Mouse (Mus musculus): ENCODE data around the gene Gtdc1.

Gene Gtdc1

DNA sequence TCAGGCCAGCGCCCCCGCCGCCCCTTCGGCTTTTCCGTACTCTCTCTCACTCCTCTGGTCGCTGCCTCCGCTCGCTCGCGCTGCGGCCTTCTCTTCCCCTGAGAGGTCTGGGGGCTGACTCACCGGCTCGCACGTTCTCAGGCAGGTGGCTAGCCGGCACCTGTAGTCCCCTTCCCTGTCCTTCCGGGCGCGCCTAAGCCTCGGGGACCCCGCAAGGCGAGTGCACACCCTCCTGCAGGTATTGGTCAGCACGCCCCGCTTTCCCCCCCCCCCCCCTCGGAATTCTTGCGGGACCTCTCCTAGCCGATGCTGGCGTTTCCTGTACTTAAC lies at the start of gene Gtdc1:
TSS of gene Gtdc1 (minus strand) at position 176 of the 330 bp plus-strand sequence.
- DNase-seq (ENCODE audit: low spot score), result no peak

DNA sequence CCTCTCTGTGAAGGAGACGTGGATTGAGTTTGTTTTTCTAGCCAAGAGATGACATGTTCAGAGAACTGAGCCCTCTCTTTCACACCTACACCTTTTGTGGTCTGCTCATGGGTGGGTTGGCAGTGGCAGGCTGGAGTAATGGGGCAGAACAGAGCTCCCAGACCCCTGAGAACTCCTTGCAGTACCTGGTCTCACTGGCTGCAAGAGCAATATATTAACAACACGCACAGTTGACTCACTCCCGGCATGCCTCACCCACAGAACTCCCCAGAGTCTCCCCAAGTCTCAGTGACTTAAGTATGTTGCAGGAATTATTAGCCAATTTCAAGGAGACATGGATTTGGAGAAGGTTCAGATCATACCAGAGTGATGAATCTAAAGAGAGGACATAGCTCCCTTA lies 49.6 kb upstream of the Gtdc1 start:
- no peak for DNase-seq (ENCODE audit: low spot score)

DNA sequence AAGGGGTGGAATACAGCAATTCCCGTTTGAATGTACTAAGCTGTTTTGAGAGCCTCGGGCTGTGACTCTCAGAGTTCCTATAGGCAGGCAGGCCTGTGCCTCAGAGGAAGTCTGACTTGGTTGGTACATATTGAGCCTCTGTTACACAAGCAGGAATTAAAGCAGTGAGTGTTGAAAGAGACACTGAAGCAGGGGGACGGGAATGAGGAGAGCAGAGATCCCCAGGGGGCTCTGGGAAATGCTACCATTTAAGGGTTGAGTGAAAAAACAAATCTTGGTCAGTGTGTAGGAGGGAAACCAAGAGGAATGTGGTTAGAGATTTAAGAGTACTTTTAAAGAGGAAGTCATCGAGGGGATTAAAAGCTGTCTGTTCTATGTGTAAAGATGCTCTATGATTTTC lies 49.0 kb upstream of the Gtdc1 start:
- no peak for DNase-seq (ENCODE audit: low spot score)

DNA sequence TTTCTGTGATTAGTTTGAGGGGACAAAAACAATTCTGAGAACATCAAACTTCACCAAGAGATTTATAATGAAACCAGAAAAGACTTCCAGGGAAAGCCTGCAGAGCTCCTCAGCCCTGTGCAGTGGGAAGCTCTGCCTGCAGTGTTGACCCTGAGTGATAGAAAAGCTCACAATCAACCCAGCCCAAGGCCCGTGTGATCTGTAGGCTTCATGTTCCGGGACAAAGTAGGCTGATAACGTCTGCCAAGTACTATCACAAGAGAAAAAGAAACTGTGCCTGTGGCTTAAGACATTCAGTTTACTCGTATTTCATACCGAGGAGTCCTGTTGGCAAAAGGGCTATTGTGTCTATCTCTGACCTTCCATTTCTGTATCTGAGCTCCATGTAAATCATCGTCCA lies 46.4 kb upstream of the Gtdc1 start:
- DNase-seq (ENCODE audit: low spot score), result no peak

DNA sequence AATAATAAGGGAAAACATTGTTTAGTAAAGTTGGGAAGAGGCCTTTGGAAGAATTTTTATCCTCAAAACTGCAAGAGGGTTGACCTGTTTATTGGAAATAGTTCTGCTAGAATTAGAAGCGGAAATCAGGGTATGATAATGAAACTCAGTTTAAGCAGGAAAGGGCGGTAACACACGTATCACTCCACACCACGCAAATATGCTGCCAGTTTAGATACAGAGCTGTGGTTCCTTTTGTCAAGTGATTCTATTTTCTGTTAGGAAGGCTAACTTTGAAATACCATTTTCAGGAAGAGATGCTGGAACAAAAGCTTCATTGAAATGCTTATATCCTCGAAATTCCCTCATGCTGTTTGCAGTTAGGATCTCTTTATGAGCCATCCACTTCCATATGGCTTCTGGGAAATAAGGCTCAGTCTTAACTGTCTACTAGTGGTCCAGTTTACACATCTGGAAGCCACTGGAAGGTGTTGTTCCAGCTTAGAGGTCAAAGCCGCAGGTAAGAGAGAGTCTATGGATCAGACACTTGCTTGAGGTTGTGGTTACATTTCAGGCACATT lies 42.7 kb upstream of the Gtdc1 start:
- DNase-seq (ENCODE audit: low spot score), result no peak

DNA sequence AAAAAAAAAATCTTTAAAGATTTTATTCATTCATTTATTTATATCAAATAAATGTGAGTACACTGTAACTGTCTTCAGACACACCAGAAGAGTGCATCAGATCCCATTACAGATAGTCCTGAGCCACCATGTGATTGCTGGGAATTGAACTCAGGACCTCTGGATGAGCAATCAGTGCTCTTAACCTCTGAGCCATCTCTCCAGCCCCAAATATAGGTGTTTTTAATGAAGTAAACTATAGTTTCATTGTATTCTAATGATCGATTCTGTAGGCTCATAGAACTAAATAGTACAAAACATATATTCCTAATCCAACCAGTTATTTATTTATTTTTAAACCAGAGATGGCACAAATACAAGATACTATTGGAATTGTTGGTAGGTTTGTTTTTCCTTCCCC lies 42.2 kb upstream of the Gtdc1 start:
- no peak for DNase-seq (ENCODE audit: low spot score)

DNA sequence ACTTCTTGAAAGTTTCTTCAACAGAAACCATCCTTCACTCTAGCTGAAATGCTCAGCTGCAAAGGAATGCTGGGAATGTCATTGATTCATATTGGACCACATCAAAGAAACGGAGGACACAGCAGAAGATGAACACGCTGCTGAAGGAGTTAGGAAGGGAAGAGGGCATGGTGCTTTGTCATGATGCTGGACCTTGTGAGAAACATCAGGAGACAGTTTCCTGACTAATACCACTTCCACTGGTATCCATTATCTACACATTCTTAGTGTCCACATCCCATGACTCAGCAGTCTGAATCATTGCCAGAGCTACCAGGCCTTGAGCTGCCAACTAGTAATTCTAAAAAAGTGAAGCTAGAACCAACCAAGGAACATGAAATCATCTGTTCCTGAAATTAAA lies 41.8 kb upstream of the Gtdc1 start:
- no peak for DNase-seq (ENCODE audit: low spot score)

DNA sequence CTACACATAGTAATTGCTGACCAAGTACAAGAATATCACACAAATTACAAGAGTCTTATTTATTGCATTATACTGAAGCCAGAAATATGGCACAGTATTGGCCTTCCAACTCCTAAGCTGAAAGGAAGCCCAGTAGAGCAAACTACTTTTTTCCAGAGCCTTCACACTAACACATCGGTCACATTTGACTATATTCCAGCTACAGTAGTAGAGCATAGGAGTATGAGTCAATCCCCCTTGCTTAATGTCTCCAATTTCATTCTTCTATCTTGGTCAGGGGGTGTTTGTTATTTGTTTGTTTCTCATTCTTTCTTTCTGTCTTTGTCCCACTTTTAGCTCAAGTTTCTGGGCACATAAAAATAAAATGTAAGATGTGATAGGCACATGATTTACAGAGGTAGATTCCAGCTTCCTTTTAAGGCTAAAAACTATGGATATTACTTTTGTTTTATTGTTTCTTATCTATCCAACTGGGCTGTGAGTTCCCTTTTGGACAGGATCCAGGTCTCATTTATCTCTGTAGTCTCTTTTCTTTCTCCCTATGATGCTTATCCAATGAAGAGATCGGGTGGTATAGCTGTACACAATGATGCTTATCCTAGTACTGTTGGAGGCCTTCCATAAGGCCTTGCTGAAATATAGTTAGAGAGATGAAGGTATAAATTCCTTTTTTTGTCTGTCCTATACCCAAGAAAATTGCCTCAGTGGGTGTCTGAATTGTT lies 38.5 kb upstream of the Gtdc1 start:
- no peak for DNase-seq (ENCODE audit: low spot score)

DNA sequence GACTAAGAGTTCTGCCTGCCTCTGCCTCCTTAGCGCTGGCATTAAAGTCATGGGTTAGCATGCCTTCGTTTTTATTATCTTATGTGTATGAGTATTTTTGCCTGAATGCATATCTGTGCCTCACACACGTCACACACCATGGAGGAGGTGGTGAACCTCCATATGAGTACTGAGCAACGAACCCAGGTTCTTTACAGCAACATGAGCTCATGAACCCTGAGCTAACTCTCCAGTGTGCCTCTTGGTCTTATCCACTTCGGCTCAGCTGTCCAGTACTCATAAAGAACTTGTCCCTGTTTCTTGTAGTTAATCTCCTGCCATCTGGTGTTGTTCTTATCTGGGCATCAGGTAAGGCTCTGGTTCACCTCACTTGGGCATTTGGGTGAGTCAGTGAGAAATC lies 35.2 kb upstream of the Gtdc1 start:
- DNase-seq (ENCODE audit: low spot score), result no peak

DNA sequence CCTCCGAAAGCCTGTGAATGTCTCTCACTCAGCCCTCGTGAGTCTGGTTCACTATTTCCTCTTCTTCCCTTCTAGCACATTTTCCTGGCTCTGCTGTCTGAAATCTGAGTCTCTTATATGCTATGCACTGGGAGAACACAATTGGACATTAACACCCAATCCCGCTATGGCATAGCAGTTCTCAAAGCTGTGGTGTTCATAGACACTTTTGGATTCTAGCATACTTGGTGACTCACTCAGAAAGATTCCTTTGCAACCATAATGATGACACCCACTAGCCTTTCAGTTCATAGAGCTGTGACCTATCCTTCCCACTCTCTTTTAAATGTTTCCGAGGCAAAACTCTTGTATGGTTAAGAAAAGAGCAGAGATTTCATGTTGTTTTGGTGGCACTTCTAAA lies 33.7 kb upstream of the Gtdc1 start:
- DNase-seq (ENCODE audit: low spot score), result no peak

DNA sequence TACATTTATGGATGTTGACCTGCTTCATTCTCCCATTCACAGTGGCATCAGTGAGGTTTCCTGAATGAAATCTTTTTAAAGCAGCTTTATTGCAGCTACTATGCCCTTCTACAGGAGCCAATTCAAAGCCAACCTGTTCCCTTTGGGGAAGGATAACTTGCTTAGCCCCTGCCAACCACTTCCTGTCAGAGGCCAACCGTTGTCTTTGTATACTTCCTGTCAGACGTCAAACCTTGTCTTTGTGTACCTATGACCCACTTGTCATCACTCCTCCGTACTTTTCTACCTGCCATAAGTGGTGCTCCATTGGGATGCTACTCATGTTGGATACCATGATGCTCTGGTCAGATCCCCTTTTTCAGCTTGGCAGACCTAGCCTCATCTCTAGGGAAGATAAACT lies 33.1 kb upstream of the Gtdc1 start:
- no peak for DNase-seq (ENCODE audit: low spot score)

DNA sequence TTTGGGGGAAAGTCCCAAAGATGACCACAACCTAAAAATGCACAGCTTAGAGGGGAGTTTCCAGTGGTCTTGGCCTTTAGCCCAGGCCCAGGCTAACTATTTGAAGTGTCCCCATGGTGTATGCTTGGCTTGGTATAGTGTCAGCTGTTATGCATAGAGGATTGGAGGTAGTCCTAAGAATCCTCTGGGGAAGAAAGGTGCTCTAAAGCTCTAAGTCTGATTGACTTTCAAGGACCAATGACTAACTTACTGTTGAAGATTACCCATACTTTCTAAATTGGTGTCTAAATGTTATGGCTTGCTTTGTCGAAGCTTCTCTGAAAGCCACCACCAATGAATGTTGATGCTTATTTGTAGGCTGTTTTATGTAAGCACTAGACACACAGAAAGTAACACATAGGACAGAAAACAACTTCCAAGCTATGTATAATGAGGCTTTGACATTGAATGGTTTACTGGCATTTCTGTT lies 29.9 kb upstream of the Gtdc1 start:
- no peak for DNase-seq (ENCODE audit: low spot score)

DNA sequence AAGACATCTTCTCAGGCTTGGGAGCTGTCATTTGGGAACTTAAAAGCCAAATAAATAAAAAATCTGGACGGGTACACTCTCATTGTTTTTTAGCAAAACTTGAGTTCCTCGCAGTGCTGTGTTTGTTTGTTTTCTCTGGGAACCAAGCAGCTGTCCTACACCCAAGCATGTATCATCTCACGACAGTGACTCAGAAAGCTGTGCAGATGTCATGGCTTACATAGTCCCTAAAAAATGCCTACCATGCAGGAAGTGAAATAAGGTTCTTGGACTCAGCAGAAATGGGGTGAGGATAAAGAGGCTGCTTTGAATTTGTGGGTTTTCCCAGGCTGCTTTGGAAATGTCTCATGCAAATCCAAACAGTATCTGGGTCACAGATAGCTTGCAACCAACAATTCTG lies 28.8 kb upstream of the Gtdc1 start:
- no peak for DNase-seq (ENCODE audit: low spot score)

DNA sequence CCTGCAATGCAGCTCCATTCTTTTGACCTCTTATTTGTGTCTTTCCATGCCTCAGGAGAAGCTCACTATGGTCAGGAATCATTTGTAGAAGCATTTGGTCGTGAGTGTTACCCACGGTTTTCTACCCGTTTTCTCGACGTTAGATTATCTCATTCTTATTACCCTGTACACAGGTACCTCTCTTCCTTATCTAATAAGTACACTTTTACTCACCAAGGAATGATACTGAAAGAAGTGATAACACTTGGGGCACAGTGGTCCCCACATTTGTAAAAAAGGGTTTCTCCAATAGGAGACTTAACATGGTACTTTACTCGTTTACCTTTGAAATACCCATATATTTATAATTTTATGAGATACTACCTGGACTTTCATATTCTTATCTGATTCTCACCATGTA lies 28.0 kb upstream of the Gtdc1 start:
- DNase-seq (ENCODE audit: low spot score), result no peak

DNA sequence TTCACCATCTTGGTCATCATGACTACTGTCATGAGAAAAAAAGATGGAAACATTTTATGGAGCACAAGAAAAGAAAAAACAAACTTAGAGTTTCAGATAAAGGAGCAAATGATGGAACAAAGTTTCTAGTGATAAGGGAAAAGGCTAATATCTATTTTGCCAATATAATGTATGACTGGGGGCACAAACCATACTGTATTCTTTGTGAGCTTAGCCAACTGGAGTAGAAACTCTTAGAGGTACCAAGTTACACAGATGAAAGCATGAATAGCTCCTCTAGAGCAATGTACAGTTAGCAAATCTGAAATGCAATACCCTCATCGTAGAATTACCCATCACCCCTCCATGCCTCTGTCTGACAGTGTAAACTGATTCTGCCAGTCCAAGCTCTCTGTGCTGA lies 26.7 kb upstream of the Gtdc1 start:
- DNase-seq (ENCODE audit: low spot score), result no peak

DNA sequence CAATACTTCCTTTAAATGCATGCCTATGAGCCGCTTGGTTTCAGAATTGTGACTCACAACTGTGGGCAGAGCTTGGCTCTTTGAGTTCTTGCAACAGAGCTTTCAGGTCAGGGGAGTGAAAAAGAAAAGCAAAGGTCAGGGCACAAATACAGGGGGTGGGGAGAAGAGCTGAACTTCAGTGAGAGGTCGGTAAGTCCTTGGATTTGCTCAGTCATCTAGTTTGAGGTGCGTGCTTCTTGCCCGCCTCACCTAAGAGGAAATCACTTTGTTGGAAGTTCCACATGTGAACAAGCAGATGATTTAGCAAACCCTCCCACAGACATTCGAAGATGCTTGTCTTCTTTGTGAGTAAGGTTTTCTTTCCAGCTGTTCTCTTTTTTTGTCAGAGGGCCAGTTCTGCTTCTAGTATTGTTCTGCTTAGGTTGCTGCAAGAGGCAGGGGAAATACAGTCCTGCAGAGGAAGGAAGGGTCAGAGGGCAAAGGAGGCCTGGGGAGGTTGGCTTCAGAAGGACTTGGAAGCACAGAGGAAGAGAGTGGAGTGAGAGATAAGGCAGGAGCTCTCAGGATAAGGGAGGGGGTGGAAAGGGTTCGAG lies 25.5 kb upstream of the Gtdc1 start:
- peak; percentile 15 for DNase-seq (ENCODE audit: low spot score)

DNA sequence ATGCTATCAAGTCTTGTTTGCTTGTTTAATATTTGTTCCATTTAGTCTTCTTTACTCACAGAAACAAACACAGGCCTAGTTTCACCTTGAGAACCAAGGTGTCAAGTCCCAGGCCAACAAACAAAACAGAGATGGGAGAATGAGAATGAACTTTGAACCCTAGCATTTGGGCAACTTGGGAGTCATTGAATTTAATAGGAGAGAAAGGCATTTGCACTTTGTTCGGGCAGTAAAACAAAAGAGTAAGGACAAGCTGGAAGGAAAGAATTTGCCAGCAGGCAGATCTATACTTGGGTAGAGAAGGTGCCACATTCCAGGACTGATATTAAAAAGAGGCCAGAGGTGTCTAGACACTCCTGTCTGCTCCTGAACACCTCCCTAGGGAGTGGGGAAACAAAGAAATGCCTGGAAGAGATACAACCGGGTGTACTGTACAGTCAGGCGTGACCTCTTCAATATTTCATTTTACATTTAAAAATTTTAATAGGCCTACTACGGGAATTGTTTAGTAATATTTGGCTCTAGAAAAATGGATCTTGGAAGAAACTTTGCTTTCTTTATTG lies 24.3 kb upstream of the Gtdc1 start:
- DNase-seq (ENCODE audit: low spot score), result no peak

DNA sequence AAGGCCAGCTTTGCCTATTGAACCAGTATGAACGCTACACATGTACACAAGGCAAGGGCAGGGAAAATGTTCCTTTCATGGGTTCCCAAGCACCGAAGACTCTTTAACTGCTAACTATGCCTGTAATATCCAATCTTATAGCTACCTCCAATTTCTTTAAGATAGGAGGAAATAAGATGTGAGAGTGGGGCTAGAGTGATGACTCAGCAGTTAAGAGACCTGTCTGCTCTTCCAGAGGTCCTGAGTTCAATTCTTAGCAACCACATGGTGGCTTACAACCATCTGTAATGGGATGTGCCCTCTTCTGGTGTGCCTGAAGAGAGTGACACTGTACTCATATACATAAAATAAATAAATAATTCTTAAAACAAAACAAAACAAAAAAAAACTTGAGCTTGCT lies 17.2 kb upstream of the Gtdc1 start:
- no peak for DNase-seq (ENCODE audit: low spot score)

DNA sequence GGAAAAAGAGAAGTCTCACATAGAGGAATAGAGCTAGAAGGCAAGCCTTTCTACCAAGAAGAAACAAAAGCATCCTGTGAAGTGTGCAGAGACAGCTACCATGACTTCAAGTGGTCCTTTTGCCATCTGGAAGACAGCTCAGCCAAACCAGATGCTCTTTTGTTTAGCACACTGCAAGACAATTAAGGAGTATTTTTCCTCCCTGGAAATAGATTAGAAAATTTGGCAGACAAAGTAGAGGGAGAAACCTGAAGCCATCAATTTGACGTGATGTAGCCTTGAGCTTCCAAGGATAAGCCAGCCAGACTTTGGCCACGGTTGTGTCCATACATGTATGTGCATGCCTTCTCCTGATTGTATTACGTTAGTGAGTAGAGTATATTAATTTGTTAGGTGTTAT lies 3.5 kb upstream of the Gtdc1 start:
- no peak for DNase-seq (ENCODE audit: low spot score)

DNA sequence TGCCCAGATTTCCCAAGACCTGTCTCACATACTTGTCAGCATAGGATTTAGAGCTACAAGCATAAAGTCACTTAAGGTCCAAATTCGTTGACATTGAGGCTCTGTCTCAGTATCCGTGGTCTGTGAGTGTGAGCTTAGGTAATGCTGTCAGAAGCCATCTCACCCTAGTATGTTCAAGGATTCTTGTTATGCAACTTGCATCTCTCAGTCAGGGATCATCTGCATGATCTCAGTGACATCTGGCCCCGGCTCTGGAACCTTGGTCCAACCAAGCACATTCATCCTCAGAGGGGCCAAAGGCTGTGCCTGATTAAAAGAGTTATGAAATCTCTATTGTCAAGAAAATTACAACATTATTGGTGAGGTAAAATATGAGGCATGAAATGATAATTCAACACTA lies 1.2 kb upstream of the Gtdc1 start:
- no peak for DNase-seq (ENCODE audit: low spot score)

DNA sequence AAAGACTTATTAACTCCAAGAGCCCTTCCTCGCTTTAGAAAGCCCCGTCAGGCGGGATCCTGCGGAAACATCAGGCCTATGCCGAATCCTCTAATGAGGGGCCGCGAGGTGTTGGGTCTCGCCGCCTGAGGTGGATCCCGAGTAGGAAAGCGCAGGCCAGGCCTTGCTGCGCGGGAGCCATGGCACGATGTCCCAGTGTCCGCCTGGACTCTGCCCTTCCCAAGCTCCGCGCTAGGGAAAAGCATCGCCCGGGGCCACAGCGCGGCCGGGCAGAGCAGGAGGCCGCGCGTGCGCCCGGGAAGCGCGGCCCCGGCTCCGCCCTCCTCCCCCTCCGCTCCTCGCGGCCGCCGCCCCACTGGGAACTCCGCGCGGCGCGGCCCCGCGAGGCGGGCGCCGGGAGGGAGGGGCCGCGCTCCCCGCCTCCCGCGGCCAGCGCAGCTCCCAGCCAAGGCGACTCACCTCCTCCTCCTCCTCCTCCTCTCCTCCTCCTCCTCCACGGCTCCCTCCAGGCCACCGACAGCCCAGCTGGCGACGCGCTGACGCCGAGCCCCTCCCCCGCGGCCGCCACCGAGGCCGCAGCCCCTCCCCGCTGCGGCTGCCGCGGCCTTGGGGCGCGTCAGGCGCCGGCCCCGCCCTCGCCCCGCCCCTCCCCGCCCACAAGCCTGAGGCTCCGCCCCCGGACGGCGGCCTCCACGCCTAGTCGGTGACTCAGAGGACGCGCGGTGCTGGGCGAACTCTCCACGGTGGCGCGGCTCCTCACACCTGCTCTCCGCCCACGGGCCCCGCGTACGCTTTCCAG lies 575 bp downstream of the Gtdc1 start:
- DNase-seq (ENCODE audit: low spot score), result peak; percentile 87

DNA sequence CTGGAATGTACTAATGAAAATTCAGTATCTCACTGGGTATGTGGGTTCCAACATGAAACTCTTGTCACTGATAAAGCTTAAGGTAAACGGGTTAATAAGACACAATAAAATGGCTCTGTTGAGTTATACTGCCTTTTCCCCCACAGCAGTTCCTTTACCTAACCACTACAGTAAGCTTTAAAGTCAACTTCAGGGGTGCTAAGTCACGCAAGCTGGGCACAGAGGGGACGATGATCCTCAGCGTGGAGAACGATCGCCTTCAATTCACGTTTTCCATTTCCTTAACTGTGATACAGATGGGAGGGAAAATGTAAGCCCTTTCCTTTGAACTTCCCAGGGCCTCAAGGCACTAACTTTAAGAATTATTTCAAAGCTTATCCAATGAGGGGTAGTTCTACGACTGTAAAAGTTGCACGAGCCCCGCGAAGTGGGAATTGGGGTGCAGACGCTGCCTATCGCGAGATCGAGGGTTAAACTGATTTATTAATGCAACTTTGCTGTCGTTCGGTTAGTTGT lies 1.2 kb downstream of the Gtdc1 start:
- no peak for DNase-seq (ENCODE audit: low spot score)

DNA sequence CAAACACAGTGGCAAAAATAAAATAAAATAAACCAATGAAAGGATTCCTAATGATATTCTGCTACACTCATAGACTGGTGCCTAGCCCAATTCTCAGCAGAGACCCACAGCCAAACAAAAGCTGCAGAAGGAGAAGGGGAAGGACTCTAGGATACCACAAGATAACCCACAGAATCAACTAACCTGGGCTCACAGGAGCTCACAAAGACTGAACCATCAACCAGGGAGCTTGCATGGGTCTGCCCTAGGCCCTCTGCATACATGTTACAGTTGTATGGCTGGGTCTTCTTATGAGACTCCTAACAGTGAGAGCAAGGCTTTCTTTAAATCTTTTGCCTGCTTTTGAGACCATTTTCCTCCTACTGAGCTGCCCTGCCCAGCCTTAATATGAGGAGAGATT lies 2.8 kb downstream of the Gtdc1 start:
- no peak for DNase-seq (ENCODE audit: low spot score)

All from ovary, postnatal 14 days (tissue).